Mouse (Mus musculus) granulocyte monocyte progenitor cell, adult 5-6 weeks (primary cell): ENCODE data around the gene Vmn2r27. TPM values are rescaled to one million over a fixed set of nuclear protein-coding genes. Genes with fewer than 3 reads are reported as not detected.
A peak's percentile ranks its signal among the peaks of the same experiment; 100 is the strongest.

ENCODE experiments used
- ATAC-seq: replicated peaks from 2 replicates; pipeline ENCODE4 v1.8.0; 2016; ENCODE audit warnings: mild to moderate bottlenecking, moderate TSS enrichment, inconsistent platforms; ENCODE audit not compliant: poor library complexity, severe bottlenecking
- total RNA-seq, 2 experiments: library from RNA; stranded (forward) in 1 of 2; stranded (reverse) in 1 of 2; fragments of 200-712, 200-1000 nt in 1 of 2; fragments of >200 nt in 1 of 2; fragmentation: Nextera tagmentation in 1 of 2; gene quantifications; 2 replicates each; pipeline ENCODE4 v1.2.3; 2014 to 2017

The Vmn2r27 gene
- not detected in 2 replicates for total RNA-seq (2014; fragmentation: Nextera tagmentation)
- not detected in 2 replicates for total RNA-seq (2017)

- no peak for ATAC-seq
Measured at GRCm38 (mm10) chr6:124231756-124232155, at the start of gene Vmn2r27. Gene Vmn2r27 (minus strand): TSS chr6:124231856.

- ATAC-seq: no peak
Measured at GRCm38 (mm10) chr6:124278291-124278690, 46.6 kb upstream of the Vmn2r27 start.

GRCm38 (mm10) chr6:124277641-124278040 lies 46.0 kb upstream of the Vmn2r27 start:
- ATAC-seq: no peak

- ATAC-seq: peak; percentile 98
Measured at GRCm38 (mm10) chr6:124273231-124273880, 41.7 kb upstream of the Vmn2r27 start.

GRCm38 (mm10) chr6:124262696-124263095 lies 31.0 kb upstream of the Vmn2r27 start:
- ATAC-seq: peak; percentile 92

GRCm38 (mm10) chr6:124260198-124260931 lies 28.7 kb upstream of the Vmn2r27 start:
- ATAC-seq: peak; percentile 84

GRCm38 (mm10) chr6:124255721-124256470 lies 24.2 kb upstream of the Vmn2r27 start:
- ATAC-seq: no peak

GRCm38 (mm10) chr6:124202116-124202515 lies 29.5 kb downstream of the Vmn2r27 start:
- ATAC-seq: peak; percentile 100

- ATAC-seq: no peak
Measured at GRCm38 (mm10) chr6:124168499-124169257, 63.0 kb downstream of the Vmn2r27 start.

- no peak for ATAC-seq
Measured at GRCm38 (mm10) chr6:124166596-124166995, 65.1 kb downstream of the Vmn2r27 start.

- ATAC-seq: no peak
Measured at GRCm38 (mm10) chr6:124149808-124150207, 81.8 kb downstream of the Vmn2r27 start.

Other genes starting within 250 kb of the Vmn2r27 start
- not detected in 2 replicates for gene Vmn2r26, start 207.3 kb downstream of the Vmn2r27 start, total RNA-seq (2014; fragmentation: Nextera tagmentation)
- not detected in 2 replicates for gene Vmn2r26, start 207.3 kb downstream of the Vmn2r27 start, total RNA-seq (2017)
- 1.2 and 2.9 TPM in 2 replicates for gene Cd163, start 72.8 kb upstream of the Vmn2r27 start, total RNA-seq (2014; fragmentation: Nextera tagmentation)
- gene Cd163, start 72.8 kb upstream of the Vmn2r27 start, total RNA-seq (2017): 2.3 and 2.4 TPM in 2 replicates
- gene Pex5, start 183.2 kb upstream of the Vmn2r27 start, total RNA-seq (2014; fragmentation: Nextera tagmentation): 31.3 and 34.9 TPM in 2 replicates
- gene Pex5, start 183.2 kb upstream of the Vmn2r27 start, total RNA-seq (2017): 16.2 and 19.5 TPM in 2 replicates
- gene Clstn3, start 232.9 kb upstream of the Vmn2r27 start, total RNA-seq (2014; fragmentation: Nextera tagmentation): 7.5 and 17.8 TPM in 2 replicates
- 8.6 and 11.6 TPM in 2 replicates for gene Clstn3, start 232.9 kb upstream of the Vmn2r27 start, total RNA-seq (2017)